Mouse (Mus musculus): ENCODE results near the gene Olfr272.

The Olfr272 gene

DNA sequence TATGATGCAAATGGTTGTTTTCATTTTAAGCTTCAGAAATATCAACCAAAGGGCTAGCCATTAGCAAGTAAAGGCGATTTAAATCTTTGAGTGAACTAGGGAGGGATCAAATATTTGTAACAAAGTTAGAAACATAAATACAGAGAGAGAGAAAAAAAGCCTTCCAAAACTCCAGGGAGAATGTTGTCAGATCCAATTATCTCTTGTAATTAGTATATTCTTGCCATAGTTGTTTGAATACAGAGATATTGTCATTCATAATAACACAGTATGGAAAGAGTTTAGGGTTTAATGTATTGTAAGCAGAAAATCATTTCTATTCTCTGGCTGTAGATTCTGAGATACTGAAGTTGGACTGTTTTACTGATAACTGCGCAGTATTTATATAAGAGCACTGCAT, at the start of gene Olfr272:
Olfr272 (minus strand) TSS at position 101 of the 400 bp plus-strand sequence.
- DNase-seq (ENCODE audit: low read depth) = no peak

DNA sequence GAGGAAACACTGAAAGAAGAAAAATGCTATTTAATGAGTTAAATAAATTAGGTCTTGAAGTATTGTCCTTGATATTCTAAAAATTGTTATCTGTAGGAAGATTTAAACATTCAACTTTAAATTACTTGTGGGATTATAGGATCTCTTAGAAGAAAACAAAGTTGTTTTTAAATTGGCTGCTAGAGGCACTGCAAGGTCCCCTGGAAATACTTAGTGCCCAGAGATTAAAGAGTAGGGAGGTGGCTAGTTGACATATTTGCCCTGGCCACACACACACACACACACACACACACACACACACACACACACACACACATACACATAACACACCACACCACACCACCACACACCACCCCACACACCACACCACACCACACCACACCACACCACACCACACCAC, 45.3 kb upstream of the Olfr272 start, which contains the start of gene Olfr270:
Olfr270 (plus strand) TSS at position 301 of the 400 bp plus-strand sequence.
- DNase-seq (ENCODE audit: low read depth) = no peak

DNA sequence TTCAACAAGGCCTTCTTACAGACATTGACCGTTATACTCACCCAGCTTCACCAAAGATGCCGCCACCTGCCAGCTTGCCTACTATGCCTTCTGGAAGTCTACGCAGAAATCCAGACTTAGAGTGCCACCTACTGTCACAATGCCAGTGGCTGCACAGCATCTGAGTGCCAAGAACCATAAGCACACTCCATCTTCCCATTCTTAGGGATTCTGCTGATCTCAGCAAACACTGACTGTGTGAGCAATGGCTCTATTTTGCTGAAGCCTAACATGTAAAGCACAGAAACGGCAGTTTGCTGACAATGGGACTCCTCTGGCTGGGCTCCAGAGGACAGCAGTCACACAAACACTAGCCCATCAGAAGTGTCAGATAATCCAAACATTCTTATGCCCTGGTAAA, 39.7 kb upstream of the Olfr272 start:
- DNase-seq (ENCODE audit: low read depth) = peak; percentile 1

DNA sequence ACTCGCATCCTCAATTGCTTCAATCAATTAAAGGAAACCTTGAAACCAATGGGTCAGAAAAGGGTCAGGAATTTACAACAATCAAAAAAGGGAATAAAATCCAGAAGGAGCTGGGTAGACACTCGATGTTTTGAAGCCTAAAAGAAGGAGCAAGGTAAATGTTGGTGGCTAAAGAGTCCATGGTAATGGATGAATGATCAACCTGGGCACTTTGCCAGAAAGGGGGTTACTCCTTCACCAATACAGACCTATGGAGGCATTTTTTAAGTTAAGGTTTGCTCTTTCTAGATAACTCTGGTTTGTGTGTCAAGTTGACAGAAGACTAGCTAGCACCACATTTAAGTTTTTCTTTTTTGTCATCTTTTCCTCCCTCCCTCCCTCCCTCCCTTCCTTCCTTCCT, 30.0 kb upstream of the Olfr272 start:
- DNase-seq (ENCODE audit: low read depth) = no peak

DNA sequence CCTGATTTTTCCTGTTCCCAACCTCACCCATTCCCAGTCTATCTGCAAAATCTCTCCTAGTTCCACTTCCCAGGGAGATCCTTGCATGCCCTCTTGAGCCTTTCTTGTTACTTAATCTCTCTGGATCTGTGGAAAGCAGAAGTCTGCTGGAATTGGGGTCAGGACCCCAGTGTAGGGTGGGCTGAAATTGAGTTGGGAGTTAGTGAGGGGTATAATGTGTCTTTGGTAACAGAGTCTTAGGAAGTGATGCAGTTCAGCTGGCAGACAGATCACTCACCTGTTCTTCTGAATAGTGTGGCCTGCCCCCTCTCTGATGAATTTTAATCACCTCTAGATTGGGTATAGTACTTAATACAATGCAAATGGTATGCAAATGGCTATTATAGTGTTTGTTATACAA, 27.7 kb upstream of the Olfr272 start:
- DNase-seq (ENCODE audit: low read depth) = no peak

DNA sequence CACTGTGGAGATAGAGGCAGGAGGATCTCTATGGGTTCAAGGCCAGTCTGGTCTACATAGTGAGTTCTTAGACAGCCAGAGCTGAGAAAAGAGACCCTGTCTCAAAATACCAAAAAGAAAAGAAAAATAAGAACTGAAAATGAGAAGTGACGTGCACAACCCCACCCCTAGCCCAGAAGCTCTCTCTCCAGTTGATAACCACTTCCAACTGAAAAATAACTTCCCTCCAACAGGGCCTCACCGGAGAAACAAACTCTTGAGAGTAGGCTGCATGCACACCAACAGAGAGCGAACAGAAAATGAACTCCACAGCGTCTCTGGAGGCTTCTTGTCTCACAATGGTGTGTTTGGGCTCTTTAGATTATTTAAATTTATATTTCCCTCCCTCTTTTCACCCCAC, 11.5 kb upstream of the Olfr272 start:
- DNase-seq (ENCODE audit: low read depth) = no peak

DNA sequence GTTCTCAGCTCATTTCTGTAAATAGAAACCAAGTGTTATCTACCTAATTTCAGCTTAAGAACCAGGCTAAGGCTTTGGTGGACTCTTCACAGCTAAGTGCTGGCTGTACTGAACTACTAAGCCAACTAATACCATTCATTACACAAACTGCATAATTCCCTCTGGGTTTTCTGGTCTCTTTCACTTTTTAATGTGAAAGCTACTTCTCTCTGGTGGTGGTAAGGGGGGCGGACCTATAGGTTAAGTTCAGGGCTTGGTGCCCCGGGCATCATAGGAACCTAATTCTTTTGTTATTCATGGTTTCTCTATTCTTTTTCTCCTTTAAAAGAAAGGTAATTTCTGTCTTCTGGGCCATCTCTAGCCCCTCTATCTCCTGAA, 1.7 kb downstream of the Olfr272 start:
- no peak for DNase-seq (ENCODE audit: low read depth)

DNA sequence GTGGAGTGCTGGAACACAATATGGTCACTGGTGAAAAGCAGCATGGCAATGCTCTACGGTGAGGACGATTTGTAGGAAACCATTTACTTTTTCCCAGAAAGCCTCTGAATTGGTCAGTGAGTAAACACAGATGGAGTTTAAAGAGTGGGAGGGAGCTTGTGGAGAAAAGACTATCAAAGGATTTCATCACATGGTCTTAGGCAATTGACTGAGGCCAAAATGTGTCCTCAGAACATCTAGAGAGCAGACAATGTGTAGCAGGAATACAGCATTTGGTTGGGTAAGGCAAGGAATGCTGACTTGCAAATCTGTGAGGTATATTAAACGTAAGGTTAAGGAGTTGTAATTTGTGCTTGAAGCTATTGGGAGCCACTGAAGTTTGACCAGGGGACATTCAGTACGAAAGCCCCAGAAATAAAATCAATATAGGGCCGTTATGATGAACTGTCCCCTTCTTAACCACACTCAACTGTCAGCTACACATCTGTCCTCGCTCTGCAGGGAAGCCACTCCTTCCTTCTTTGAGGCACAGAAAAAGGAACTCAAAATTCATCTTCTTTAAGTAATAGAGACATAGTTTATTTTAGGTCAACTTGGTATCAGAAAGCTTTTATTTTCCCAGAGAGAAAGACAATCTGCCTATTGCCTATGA, 2.2 kb downstream of the Olfr272 start:
- DNase-seq (ENCODE audit: low read depth) = no peak

DNA sequence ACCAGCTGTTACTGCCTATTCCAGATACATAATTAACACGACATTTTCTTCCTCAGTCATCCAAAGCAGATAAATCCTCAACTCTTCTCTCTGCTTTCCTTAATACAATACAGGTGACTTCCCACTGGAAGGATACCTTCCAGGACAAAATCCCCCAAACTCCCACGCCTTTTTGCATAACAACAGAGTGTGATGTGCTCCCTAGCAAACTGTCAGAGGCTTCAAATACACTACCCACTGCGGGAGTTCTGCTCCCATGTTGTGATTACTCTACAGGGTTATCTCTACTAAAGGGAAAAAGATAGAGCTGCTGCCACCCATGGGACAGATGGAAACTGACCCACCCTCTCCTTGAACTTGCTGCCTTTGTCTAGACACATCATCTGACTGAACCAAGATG, 6.6 kb downstream of the Olfr272 start:
- no peak for DNase-seq (ENCODE audit: low read depth)

DNA sequence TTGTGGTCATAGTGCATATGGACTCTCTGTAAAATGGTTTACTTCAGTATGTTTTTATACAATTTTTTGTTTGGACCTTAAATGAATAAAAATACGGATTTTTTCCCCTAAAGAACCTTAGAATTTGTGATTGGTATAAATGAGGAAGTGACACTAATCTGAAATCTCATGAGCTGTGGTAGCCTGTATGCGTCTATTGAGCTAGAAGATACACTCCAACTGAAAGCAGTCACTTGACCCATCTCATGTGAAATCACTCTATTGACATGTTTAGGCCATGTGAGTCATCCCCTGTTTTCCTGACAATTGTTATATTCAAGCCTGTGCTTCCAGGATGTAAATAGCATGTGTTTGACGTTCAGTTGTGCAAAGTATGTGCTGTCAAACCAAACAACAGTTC, 9.4 kb downstream of the Olfr272 start:
- DNase-seq (ENCODE audit: low read depth) = no peak

DNA sequence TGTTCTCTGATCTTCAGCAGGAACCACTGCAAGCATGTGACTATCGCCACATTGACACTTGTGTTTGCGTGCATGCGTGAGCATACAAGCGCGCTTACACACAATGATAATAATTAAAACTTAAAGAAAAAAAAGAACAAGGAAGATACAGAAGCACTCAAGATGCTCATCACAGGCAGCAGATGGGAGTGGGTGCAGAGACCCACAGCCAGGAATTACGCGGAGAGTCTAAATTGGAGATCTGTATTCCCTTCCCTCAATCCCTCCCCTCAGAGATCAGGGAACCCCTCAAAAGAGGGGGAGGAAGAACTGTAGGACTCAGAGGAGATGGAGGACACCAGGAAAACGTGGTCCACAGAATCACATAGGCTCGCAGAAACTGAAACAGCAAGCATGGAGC, 54.8 kb downstream of the Olfr272 start:
- DNase-seq (ENCODE audit: low read depth) = no peak
